10 mouse cellular contexts compared by ENCODE assay signal in genomic region chr2:166541112-166541928, GRCm38 (mm10).
A peak's percentile ranks its signal among the peaks of the same experiment; 100 is the strongest.
DNase-seq lines count a peak whose midpoint lies in the region; ATAC-seq and TF ChIP-seq lines count a peak whose summit lies in the region.
"Had no signal": no experiment of that assay in that cellular context is flagged by ENCODE, and none has a peak within 500 bp of the region (broad histone marks: within the 10 kb centered on the region; RNA-seq: fewer than 3 reads in every experiment).

No protein-coding gene starts in this region.

- no peaks in the 10 kb centered on the region for H3K36me3 ChIP-seq in kidney, postnatal 0 days (ENCODE audit: insufficient read depth, low read length)
- H3K36me3 ChIP-seq in forebrain, embryonic 14.5 days (ENCODE audit: control insufficient read depth, insufficient read depth, low read length): no peaks in the 10 kb centered on the region
- H3K36me3 ChIP-seq in limb, embryonic 12.5 days: no peaks in the 10 kb centered on the region
- H3K36me3 ChIP-seq in stomach, embryonic 16.5 days (ENCODE audit: control insufficient read depth, insufficient read depth, low read length): no peaks in the 10 kb centered on the region

- no peak overlapping the region for H3K9ac ChIP-seq in kidney, postnatal 0 days (ENCODE audit: low read depth, low read length)
- no peak overlapping the region for H3K9ac ChIP-seq in forebrain, embryonic 14.5 days (ENCODE audit: low read length)
- H3K9ac ChIP-seq in limb, embryonic 12.5 days (replicated peaks): 0 out of 2 replicates have a peak overlapping the region, but pooled peaks have one; percentile 27
- H3K9ac ChIP-seq in stomach, embryonic 16.5 days (ENCODE audit: low read length): no peak overlapping the region; the same call in 1 of the 2 replicates

- no peak for DNase-seq in kidney, postnatal 0 days (ENCODE audit: low spot score)
- DNase-seq in kidney, adult 9 months: no peak
- peak; percentile 69 for DNase-seq in forebrain, embryonic 14.5 days (ENCODE audit: low spot score)
- no peak for DNase-seq in lung, adult 18-20 months
- no peak for DNase-seq in right cerebral cortex, postnatal 4 days
- DNase-seq: kidney, postnatal 10 days; liver had no signal

- no peaks in the 10 kb centered on the region for H3K9me3 ChIP-seq in kidney, postnatal 0 days (replicated peaks; ENCODE audit: low read length)
- no peaks in the 10 kb centered on the region for H3K9me3 ChIP-seq in forebrain, embryonic 14.5 days (replicated peaks; ENCODE audit: control insufficient read depth, low read length)
- peaks cover 8% of the 10 kb centered on the region for H3K9me3 ChIP-seq in limb, embryonic 12.5 days
- no peaks in the 10 kb centered on the region; the same call in 1 of the 2 replicates for H3K9me3 ChIP-seq in stomach, embryonic 16.5 days (replicated peaks; ENCODE audit: control insufficient read depth, low read length)

- H3K27me3 ChIP-seq in kidney, postnatal 0 days (ENCODE audit: insufficient read depth, low read length): no peaks in the 10 kb centered on the region
- H3K27me3 ChIP-seq in forebrain, embryonic 14.5 days (replicated peaks; ENCODE audit: control insufficient read depth, insufficient read depth, low read length): no peaks in the 10 kb centered on the region
- H3K27me3 ChIP-seq in limb, embryonic 12.5 days: no peaks in the 10 kb centered on the region
- H3K27me3 ChIP-seq in stomach, embryonic 16.5 days (ENCODE audit: control insufficient read depth, insufficient read depth, low read length): no peaks in the 10 kb centered on the region

- H3K27ac ChIP-seq in kidney, postnatal 0 days: no peak overlapping the region
- H3K27ac ChIP-seq in forebrain, embryonic 14.5 days (ENCODE audit: low read depth, low read length): no peak overlapping the region
- H3K27ac ChIP-seq in limb, embryonic 12.5 days: no peak overlapping the region
- no peak overlapping the region for H3K27ac ChIP-seq in stomach, embryonic 16.5 days (ENCODE audit: low read length)

- ATAC-seq in kidney, postnatal 0 days (replicated peaks; ENCODE audit: low FRiP score, low read depth): 0 out of 2 replicates have a peak, but pooled peaks have one; percentile 16
- ATAC-seq in forebrain, embryonic 14.5 days: peak; percentile 54; the same call in 1 of the 2 replicates
- ATAC-seq in limb, embryonic 12.5 days (ENCODE audit: insufficient number of reproducible peaks, insufficient read depth, low FRiP score, low TSS enrichment, low read depth): no peak
- no peak for ATAC-seq in stomach, embryonic 16.5 days (ENCODE audit: insufficient read depth, low FRiP score)

- TF ChIP-seq CTCF in kidney, postnatal 0 days (IDR thresholded peaks at IDR 0.05; ENCODE audit: low read depth): no peak

- H3K4me3 ChIP-seq in kidney, postnatal 0 days (replicated peaks; ENCODE audit: low read depth, low read length): no peak overlapping the region
- H3K4me3 ChIP-seq in forebrain, embryonic 14.5 days (ENCODE audit: low read depth, low read length): no peak overlapping the region
- H3K4me3 ChIP-seq in limb, embryonic 12.5 days (replicated peaks): no peak overlapping the region
- no peak overlapping the region for H3K4me3 ChIP-seq in stomach, embryonic 16.5 days (replicated peaks; ENCODE audit: low read length)
- H3K4me3 ChIP-seq: erythroblast, embryonic 14.5 days had no signal

- peaks cover 18% of the 10 kb centered on the region for H3K4me1 ChIP-seq in kidney, postnatal 0 days (replicated peaks; ENCODE audit: insufficient read depth, low read length)
- H3K4me1 ChIP-seq in forebrain, embryonic 14.5 days (ENCODE audit: control insufficient read depth, insufficient read depth, low read length): peaks cover 6% of the 10 kb centered on the region
- peaks cover 35% of the 10 kb centered on the region for H3K4me1 ChIP-seq in limb, embryonic 12.5 days (replicated peaks)
- peaks cover 14% of the 10 kb centered on the region; the same call in 1 of the 2 replicates for H3K4me1 ChIP-seq in stomach, embryonic 16.5 days (ENCODE audit: control insufficient read depth, insufficient read depth, low read length)

- no peak overlapping the region for H3K4me2 ChIP-seq in kidney, postnatal 0 days (ENCODE audit: low read length)
- 0 out of 2 replicates have a peak overlapping the region, but pooled peaks have one; percentile 5 for H3K4me2 ChIP-seq in forebrain, embryonic 14.5 days (ENCODE audit: low read length)
- peak overlapping the region; percentile 33 for H3K4me2 ChIP-seq in limb, embryonic 12.5 days
- H3K4me2 ChIP-seq in stomach, embryonic 16.5 days (ENCODE audit: low read depth, low read length): 0 out of 2 replicates have a peak overlapping the region, but pooled peaks have one; percentile 1

- 9% methylated on average over 11 of the region's 11 CpGs for WGBS in kidney, postnatal 0 days
- 7% methylated on average over 11 of the region's 11 CpGs for WGBS in forebrain, embryonic 14.5 days
- WGBS in limb, embryonic 12.5 days: 8% methylated on average over 11 of the region's 11 CpGs
- 31% methylated on average over 11 of the region's 11 CpGs for WGBS in stomach, embryonic 16.5 days

Comparison
In these comparisons a context has a peak if more than half of its experiments do, and no peak if none do; other contexts are left out.
1. ATAC-seq: peak in kidney, postnatal 0 days (single experiment) and forebrain, embryonic 14.5 days (single experiment); none in limb, embryonic 12.5 days (single experiment) and stomach, embryonic 16.5 days (single experiment).